Mouse (Mus musculus) heart, postnatal 10 days (tissue): ENCODE data around the gene Htra2. TPM values are rescaled to one million over a fixed set of nuclear protein-coding genes. Genes with fewer than 3 reads are reported as not detected.
A peak's percentile ranks its signal among the peaks of the same experiment; 100 is the strongest.

Source experiments
- DNase-seq, 2 experiments: peaks; one replicate each; pipeline ENCODE4 v3.0.0; 2021
- intact Hi-C: fragments of 180-260 bp; cut with DNase I; formaldehyde crosslinking; loops from one replicate; pipeline ENCODE4 v1.15.1; 2025
- microRNA-seq, 2 experiments: library from miRNA; unstranded; fragments of <30 nt; microRNA quantifications; one replicate each; pipeline ENCODE4 v1.2.0; 2022
- total RNA-seq, 2 experiments: library from RNA; stranded (reverse); gene quantifications; 2 replicates each; pipeline ENCODE4 v1.2.3; 2021

Htra2 gene
- total RNA-seq, 2 experiments from 2014 or later: 32.9 to 35.6 TPM

DNA sequence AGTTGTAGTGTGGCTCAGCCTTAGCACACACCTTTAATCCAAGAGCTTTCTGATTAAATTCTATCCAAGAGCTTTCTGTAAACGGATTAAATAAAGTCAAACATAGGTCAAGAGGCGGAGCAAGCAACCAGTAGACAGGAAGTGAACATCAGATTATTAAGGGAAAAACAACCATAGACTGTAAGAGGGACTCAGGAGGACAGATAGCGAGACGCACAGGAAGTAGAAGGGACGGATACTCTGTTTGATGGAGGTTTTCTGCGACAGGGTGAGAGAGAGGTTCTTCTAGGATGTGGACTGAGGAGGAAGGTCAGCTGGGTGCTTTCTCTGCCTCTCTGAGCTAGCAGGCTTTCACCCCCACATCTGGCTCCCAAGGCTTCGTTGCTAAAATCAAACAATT lies 45.1 kb downstream of the Htra2 start:
- intact Hi-C loops: no loop called here
- no peak for DNase-seq

DNA sequence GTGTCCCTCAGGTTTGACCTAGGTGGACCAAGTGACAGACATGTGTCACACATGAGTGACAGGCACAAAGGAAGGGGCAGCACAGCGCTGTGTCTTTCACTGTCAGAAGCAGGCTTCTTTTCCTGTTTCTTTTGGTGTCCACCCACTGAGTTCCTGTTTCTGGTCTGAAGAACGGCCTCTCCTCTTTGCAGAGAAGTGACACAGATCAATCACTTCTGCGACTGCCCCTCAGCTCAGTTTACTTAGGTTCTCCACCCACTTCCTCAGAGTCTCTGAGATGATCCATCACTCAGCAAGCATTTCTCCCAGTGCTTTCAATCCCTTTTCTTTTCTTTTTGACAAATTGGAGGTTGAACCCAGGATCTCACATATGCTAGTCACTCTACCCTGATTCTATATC lies 46.4 kb downstream of the Htra2 start:
- intact Hi-C loops: no loop called here

DNA sequence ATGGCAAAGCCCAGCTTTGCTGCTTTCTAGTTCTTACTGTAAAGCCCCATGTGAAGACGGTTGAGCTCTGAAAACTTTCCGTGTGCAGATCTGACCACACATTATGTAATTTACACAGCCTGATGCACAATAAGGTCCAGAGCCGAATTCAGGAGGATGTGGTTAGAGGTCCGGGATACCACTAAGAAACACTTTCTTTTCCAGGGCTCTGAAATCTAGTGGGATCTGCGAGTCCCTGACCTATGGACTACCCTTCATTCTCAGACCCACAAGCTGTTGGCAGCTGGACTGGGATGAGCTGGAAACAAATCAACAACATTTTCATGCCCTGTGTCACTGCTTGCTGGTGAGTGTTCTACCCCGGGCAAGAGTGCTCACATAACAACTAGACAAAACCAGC lies 49.0 kb downstream of the Htra2 start:
- intact Hi-C loops: no loop called here

More for the DNA sequence above, 46.4 kb downstream of the Htra2 start:
- DNase-seq: no peak

DNA sequence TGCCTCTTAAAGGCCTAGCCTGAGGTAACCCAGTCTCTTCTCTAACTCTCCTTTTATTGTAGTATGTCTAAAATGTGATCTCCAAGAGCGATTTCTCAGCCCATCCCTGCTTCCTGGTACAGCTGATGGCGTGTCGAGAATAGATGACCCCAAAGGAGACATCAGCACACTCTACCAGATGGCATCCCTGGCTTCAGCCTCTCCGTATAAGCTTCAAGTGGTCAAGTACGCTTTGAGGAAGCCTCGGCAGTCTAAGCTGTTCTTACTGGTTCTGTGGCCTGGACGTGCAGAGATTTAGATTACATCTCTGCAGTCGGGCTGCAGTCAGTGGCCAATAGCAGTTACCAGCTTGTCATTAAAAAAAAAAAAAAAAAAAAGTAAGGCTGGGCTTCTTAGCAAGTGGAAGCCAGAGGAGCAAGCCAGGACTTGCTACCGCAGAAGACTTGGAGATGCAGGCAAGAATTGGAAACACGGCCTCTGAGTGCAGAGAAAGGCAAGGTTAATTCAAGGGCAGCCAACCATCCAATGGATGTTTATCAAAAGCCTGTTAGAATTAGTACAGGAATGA lies 49.5 kb downstream of the Htra2 start:
- intact Hi-C loops: no loop called here
- no peak for DNase-seq

More for the DNA sequence above, 49.0 kb downstream of the Htra2 start:
- no peak for DNase-seq

DNA sequence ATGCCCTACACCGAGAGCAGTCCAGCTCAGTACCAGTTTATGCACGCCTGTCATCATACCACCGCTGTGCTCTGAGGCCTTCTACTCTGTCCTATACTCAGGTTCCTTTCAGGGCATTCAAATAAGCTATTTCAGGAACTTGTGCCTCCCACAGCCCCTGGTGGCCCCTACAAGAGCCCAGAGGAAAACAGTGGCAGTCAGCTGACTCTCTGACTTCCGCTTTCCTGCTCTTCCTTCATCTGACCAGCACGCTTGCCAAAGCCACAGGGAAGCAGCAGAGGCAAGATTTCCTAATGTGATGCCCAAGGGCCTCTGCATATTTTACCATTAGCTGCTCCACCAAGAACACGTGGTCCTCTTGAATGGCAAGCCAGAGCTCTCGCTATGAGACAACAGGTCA lies 50.2 kb downstream of the Htra2 start:
- intact Hi-C loops: no loop called here
- peak; percentile 35 to 41 for DNase-seq

DNA sequence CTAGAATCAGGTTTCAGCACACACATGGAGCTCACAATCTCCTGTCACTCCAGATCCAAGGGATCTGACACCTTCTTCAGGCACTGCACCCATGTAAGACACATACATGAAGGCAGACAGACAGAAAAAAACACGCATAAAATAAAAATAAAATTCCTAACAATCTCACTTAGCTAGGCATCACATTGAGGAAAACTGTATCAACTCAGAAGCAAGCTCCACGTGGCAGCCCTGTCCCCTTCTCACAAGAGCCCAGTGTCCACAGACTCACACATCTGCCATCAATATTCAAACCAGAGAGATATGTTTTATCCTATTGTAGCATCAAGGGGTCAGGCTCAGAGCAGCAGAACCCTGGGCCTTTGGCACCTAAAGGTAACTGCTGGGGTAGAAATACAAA lies 50.8 kb downstream of the Htra2 start:
- intact Hi-C loops: no loop called here

DNA sequence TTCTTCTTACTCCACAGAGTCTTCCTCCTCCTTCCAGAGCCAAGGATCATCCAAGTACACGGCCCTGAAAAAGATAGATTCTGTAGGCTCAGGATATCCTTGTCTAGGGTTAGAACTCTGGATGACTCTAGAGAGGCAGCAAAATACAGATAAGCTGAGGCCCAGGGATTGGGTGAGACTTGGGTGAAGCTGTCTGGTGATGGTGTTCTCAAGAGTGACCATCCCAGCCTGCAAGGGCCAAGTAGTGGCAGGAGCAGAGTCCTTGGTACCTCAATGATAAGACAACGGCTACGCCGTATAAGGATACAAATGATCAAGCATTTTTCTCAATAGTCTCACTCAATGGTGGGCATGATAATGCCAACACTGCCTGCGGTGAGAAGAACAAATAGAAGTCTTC lies 51.2 kb downstream of the Htra2 start:
- no peak for DNase-seq
- intact Hi-C loops: no loop called here

More for the DNA sequence above, 50.8 kb downstream of the Htra2 start:
- no peak for DNase-seq

DNA sequence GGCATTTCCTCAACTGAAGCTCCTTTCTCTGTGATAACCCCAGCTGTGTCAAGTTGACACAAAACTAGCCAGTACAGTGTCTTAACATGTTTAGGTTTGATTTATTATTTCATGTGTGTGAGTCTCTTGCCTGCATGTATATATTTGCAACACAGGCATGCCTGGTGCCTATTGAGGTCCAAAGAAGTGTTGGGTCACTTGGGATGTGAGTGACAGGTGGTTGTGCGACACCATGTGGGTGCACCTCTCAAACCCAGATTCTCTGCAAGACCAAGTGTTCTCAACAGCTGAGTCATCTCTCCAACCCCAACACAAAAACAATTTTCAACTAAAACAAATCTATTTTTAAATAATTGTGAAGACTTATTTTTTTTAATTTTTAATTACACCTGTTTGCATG lies 52.0 kb downstream of the Htra2 start:
- no peak for DNase-seq
- intact Hi-C loops: no loop called here

Small RNA genes within 50 kb of the gene (microRNA-seq; reads per million reads assigned to microRNA genes)
- gene Mir3470a (0 reads per million in 2 experiments), gene Mir7040 (0 reads per million in 2 experiments)

Other genes with a start within 250 kb of the Htra2 start
- gene Sema4f, start 115.5 kb downstream of the Htra2 start, total RNA-seq: under 1 TPM; 0.22 to 0.29 TPM
- gene M1ap, start 108.4 kb downstream of the Htra2 start, total RNA-seq: under 1 TPM in 1 of 2 experiments, not detected in 1; 0.53 TPM
- 1 to 10 TPM; 5.2 to 6.8 TPM for gene Dok1, start 21.8 kb downstream of the Htra2 start, total RNA-seq
- 1 to 10 TPM; 6.0 to 6.8 TPM for gene Loxl3, start 21.1 kb downstream of the Htra2 start, total RNA-seq
- 10 to 100 TPM; 74.2 to 85.8 TPM for gene Aup1, start 752 bp downstream of the Htra2 start, total RNA-seq
- under 1 TPM; 0.22 to 0.55 TPM for gene Dqx1, start 2.6 kb upstream of the Htra2 start, total RNA-seq
- not detected for gene Tlx2, start 15.0 kb upstream of the Htra2 start, total RNA-seq
- 1 to 10 TPM; 6.9 to 8.7 TPM for gene Pcgf1, start 22.6 kb upstream of the Htra2 start, total RNA-seq
- 1 to 10 TPM in 1 of 2 experiments, under 1 TPM in 1; 0.55 to 1.3 TPM for gene Lbx2, start 31.1 kb upstream of the Htra2 start, total RNA-seq
- gene Ccdc142, start 46.3 kb upstream of the Htra2 start, total RNA-seq: 1 to 10 TPM; 2.3 to 2.7 TPM
- gene Gm42688, start 46.3 kb upstream of the Htra2 start, total RNA-seq: 1 to 10 TPM; 1.9 to 2.1 TPM
- gene Mrpl53, start 53.8 kb upstream of the Htra2 start, total RNA-seq: 100 to 1,000 TPM; 111 to 125 TPM
- gene Mogs, start 60.2 kb upstream of the Htra2 start, total RNA-seq: 10 to 100 TPM; 13.4 to 15.8 TPM
- 10 to 100 TPM; 83.1 to 83.9 TPM for gene Wbp1, start 66.3 kb upstream of the Htra2 start, total RNA-seq
- 10 to 100 TPM; 14.6 to 17.6 TPM for gene Ino80b, start 70.2 kb upstream of the Htra2 start, total RNA-seq
- gene Rtkn, start 80.2 kb upstream of the Htra2 start, total RNA-seq: 10 to 100 TPM; 10.7 to 11.7 TPM
- 1 to 10 TPM; 1.7 to 1.8 TPM for gene Wdr54, start 101.1 kb upstream of the Htra2 start, total RNA-seq
- gene 1700003E16Rik, start 101.1 kb upstream of the Htra2 start, total RNA-seq: under 1 TPM in 1 of 2 experiments, not detected in 1; 0.12 TPM
- gene Dctn1, start 110.6 kb upstream of the Htra2 start, total RNA-seq: 100 to 1,000 TPM; 121 to 127 TPM
- gene Slc4a5, start 164.6 kb upstream of the Htra2 start, total RNA-seq: not detected